Mouse (Mus musculus) CH12.LX (cell line): ENCODE results near the gene C1d. TPM values are rescaled to one million over a fixed set of nuclear protein-coding genes. Genes with fewer than 3 reads are reported as not detected.

ENCODE experiments used
- DNase-seq: peaks from one replicate; pipeline ENCODE4 v3.0.0-alpha.2; 2013; ENCODE audit errors: extremely low read depth
- H3K27ac ChIP-seq: 2 replicates; pipeline ENCODE4 v1.5.1; 2012; ENCODE audit warnings: low read depth, mild to moderate bottlenecking, control low read depth, moderate library complexity; ENCODE audit not compliant: insufficient read depth
- H3K27me3 ChIP-seq: replicated peaks from 2 replicates; pipeline ENCODE3; 2012; ENCODE audit warnings: inconsistent platforms
- H3K36me3 ChIP-seq, 2 experiments: replicated peaks in 1 of 2; 2 replicates each; pipeline versions ENCODE3 to v1.6.1; 2012; ENCODE audit warnings: inconsistent platforms in 1 of 2, low read length in 1 of 2, mild to moderate bottlenecking in 1 of 2, mixed read lengths in 1 of 2, moderate library complexity in 1 of 2; ENCODE audit not compliant: control insufficient read depth in 1 of 2, insufficient read depth in 1 of 2
- H3K4me1 ChIP-seq, 2 experiments: 2 replicates each; pipeline ENCODE4 v1.6.1; 2012; ENCODE audit warnings: inconsistent platforms in 1 of 2, moderate library complexity in 1 of 2; ENCODE audit not compliant: insufficient read depth in 2 of 2, control insufficient read depth in 1 of 2
- H3K4me2 ChIP-seq: 2 replicates; pipeline ENCODE4 v1.6.1; 2012; ENCODE audit warnings: low read depth, mild to moderate bottlenecking, control low read depth; ENCODE audit not compliant: poor library complexity, insufficient read depth, severe bottlenecking
- H3K4me3 ChIP-seq, 3 experiments: fragments of 150-350 bp in 1 of 3; sonication (generic) in 1 of 3; replicated peaks in 1 of 3; 2 replicates each; pipeline versions ENCODE3 to v1.5.1; 2011 to 2012; ENCODE audit warnings: low read depth in 2 of 3, low read length in 2 of 3, mild to moderate bottlenecking in 2 of 3, moderate library complexity in 2 of 3, control low read depth in 1 of 3, improper control_type of control experiment in 1 of 3, inconsistent platforms in 1 of 3, mixed read lengths in 1 of 3; ENCODE audit not compliant: poor library complexity in 1 of 3
- H3K79me2 ChIP-seq: replicated peaks from 2 replicates; pipeline ENCODE4 v1.6.1; 2012; ENCODE audit warnings: mild to moderate bottlenecking, moderate library complexity; ENCODE audit not compliant: control insufficient read depth, poor library complexity, insufficient read depth, severe bottlenecking; ENCODE audit errors: extremely low read depth
- H3K9ac ChIP-seq: 2 replicates; pipeline ENCODE4 v1.6.1; 2012; ENCODE audit warnings: low read depth, mild to moderate bottlenecking, control low read depth, moderate library complexity; ENCODE audit not compliant: insufficient read depth
- H3K9me3 ChIP-seq: replicated peaks from 2 replicates; pipeline ENCODE3; 2012; ENCODE audit warnings: low read length, inconsistent platforms, mixed read lengths
- MAFK ChIP-seq: IDR thresholded peaks from 2 replicates; pipeline ENCODE4 v1.6.1; 2011; ENCODE audit warnings: low read length, improper control_type of control experiment; ENCODE audit not compliant: insufficient replicate concordance
- MXI1 ChIP-seq: IDR thresholded peaks from 2 replicates; pipeline ENCODE4 v1.6.1; 2011; ENCODE audit warnings: mild to moderate bottlenecking, low read depth, low read length, improper control_type of control experiment
- PAX5 ChIP-seq: IDR thresholded peaks from 2 replicates; pipeline ENCODE4 v1.6.1; 2012; ENCODE audit warnings: low read length, inconsistent platforms, mixed read lengths
- POLR2AphosphoS2 ChIP-seq: IDR thresholded peaks from 2 replicates; pipeline ENCODE4 v1.6.1; 2011; ENCODE audit warnings: low read depth, low read length, improper control_type of control experiment
- dilution Hi-C: fragments of 300-500 bp; cut with MboI; formaldehyde crosslinking; loops from 2 replicates; pipeline ENCODE4 v1.14.3; 2020; ENCODE audit warnings: low sequenced_read_pairs; ENCODE audit not compliant: extremely low pct_unique_long_range_greater_than_20kb, extremely low pct_ligation_motif_present
- in situ Hi-C: fragments of 300-500 bp; cut with MboI; formaldehyde crosslinking; loops from 3 replicates; pipeline ENCODE4 v1.14.3; 2019; ENCODE audit warnings: low sequenced_read_pairs, low pct_ligation_motif_present, low pct_unique_long_range_greater_than_20kb, mixed read lengths
- polyA plus RNA-seq: library from polyadenylated mRNA; unstranded; fragments of >175 nt; gene quantifications from 2 replicates; pipeline ENCODE4 v1.2.1, GENCODE M21; 2012; ENCODE audit warnings: low read depth; ENCODE audit not compliant: insufficient read length
- total RNA-seq, 2 experiments: library from RNA; depleted of rRNA; stranded (reverse); fragments of 300-350 nt in 1 of 2; fragments of >200 nt in 1 of 2; gene quantifications; 2 replicates each; pipeline ENCODE4 v1.2.3; 2012 to 2014

The C1d gene
- total and polyA plus RNA-seq, 3 experiments: 71.8 to 117 (median 88.9) TPM

DNA sequence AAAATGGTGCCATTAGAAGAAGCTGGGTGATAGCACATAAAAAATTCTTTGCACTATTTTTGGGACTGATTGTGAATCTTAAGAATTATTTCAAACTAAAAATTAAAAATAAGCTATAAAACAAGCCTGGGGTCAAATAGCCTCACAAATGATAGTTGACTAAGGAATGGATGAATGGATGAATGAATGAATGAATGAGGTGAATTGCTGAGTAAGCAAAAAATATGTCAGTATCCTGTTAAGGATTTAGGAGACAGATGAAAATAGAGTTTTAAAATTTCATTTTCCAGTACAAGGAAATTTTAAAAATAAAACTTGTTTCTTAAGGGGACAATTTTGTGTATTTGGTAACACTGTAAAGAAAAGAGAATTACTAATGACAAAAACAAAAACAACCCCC is 50.1 kb downstream of the C1d start:
- H3K9ac ChIP-seq: no peak overlapping the region
- H3K79me2 ChIP-seq: no peaks in the 10 kb centered on the region
- no peaks in the 10 kb centered on the region for H3K27me3 ChIP-seq
- no peak for DNase-seq
- dilution Hi-C loops: no loop called here
- no peak overlapping the region for H3K27ac ChIP-seq
- H3K4me3 ChIP-seq: no peak overlapping the region
- H3K4me2 ChIP-seq: no peak overlapping the region
- H3K4me1 ChIP-seq: peaks cover 0 to 2% of the 10 kb centered on the region in 2 experiments; a peak in 1 of 4 replicates
- TF ChIP-seq PAX5: no peak
- no peak for TF ChIP-seq POLR2AphosphoS2
- peak; percentile 96 for TF ChIP-seq MAFK
- no peak for TF ChIP-seq MXI1
- in situ Hi-C loops: no loop called here
- H3K36me3 ChIP-seq: no peaks in the 10 kb centered on the region
- no peaks in the 10 kb centered on the region for H3K9me3 ChIP-seq

Other genes with a start within 250 kb of the C1d start
- gene Cnrip1, start 206.0 kb upstream of the C1d start, total RNA-seq (2012; rRNA removed): not detected in 2 replicates
- gene Cnrip1, start 206.0 kb upstream of the C1d start, total RNA-seq (2014; rRNA removed): not detected in 2 replicates
- not detected in 2 replicates for gene Cnrip1, start 206.0 kb upstream of the C1d start, polyA plus RNA-seq
- gene Plek, start 205.2 kb upstream of the C1d start, total RNA-seq (2012; rRNA removed): 137 and 166 TPM in 2 replicates
- 354 and 376 TPM in 2 replicates for gene Plek, start 205.2 kb upstream of the C1d start, total RNA-seq (2014; rRNA removed)
- gene Plek, start 205.2 kb upstream of the C1d start, polyA plus RNA-seq: 223 and 229 TPM in 2 replicates
- 31.8 and 38.8 TPM in 2 replicates for gene Ppp3r1, start 98.3 kb upstream of the C1d start, total RNA-seq (2012; rRNA removed)
- 114 and 116 TPM in 2 replicates for gene Ppp3r1, start 98.3 kb upstream of the C1d start, total RNA-seq (2014; rRNA removed)
- 102 and 128 TPM in 2 replicates for gene Ppp3r1, start 98.3 kb upstream of the C1d start, polyA plus RNA-seq
- gene Wdr92, start 75.5 kb upstream of the C1d start, total RNA-seq (2012; rRNA removed): 38.6 and 40.2 TPM in 2 replicates
- gene Wdr92, start 75.5 kb upstream of the C1d start, total RNA-seq (2014; rRNA removed): 66.1 and 73.6 TPM in 2 replicates
- 35.8 and 48.5 TPM in 2 replicates for gene Wdr92, start 75.5 kb upstream of the C1d start, polyA plus RNA-seq
- gene Pno1, start 46.0 kb upstream of the C1d start, total RNA-seq (2012; rRNA removed): 82.7 and 129 TPM in 2 replicates
- 279 and 281 TPM in 2 replicates for gene Pno1, start 46.0 kb upstream of the C1d start, total RNA-seq (2014; rRNA removed)
- 151 and 155 TPM in 2 replicates for gene Pno1, start 46.0 kb upstream of the C1d start, polyA plus RNA-seq